Mouse (Mus musculus) adrenal gland, adult 8-10 months (tissue): ENCODE results near the gene Gucd1. TPM values are rescaled to one million over a fixed set of nuclear protein-coding genes. Genes with fewer than 3 reads are reported as not detected.
"Not testable (repeated sequence)": the region's sequence is repeated elsewhere in the genome, so short reads cannot be mapped to it uniquely, and the experiment has no call there.

Experiments used
- DNase-seq: peaks from one replicate; pipeline ENCODE4 v3.0.0; 2022
- total RNA-seq, 4 experiments: library from RNA; stranded (reverse); gene quantifications; 2 replicates each; pipeline ENCODE4 v1.2.4; 2022

Gucd1 gene
- total RNA-seq, 4 experiments from 2014 or later, result 20.3 to 23.9 (median 23.2) TPM

GRCm38 (mm10) chr10:75364796-75365195 is 153.0 kb downstream of the Gucd1 start:
- DNase-seq, result no peak

GRCm38 (mm10) chr10:75364214-75364690 is 153.5 kb downstream of the Gucd1 start:
- DNase-seq, result peak; percentile 39

- DNase-seq, result no peak
Observed at GRCm38 (mm10) chr10:75355341-75355740, 162.4 kb downstream of the Gucd1 start.

GRCm38 (mm10) chr10:75353838-75354241 is 163.9 kb downstream of the Gucd1 start:
- not testable (repeated sequence) for DNase-seq

GRCm38 (mm10) chr10:75352541-75352940 is 165.2 kb downstream of the Gucd1 start:
- no peak for DNase-seq

- no peak for DNase-seq
Observed at GRCm38 (mm10) chr10:75350564-75350963, 167.2 kb downstream of the Gucd1 start.

- no peak for DNase-seq
Observed at GRCm38 (mm10) chr10:75345265-75345664, 172.5 kb downstream of the Gucd1 start.

GRCm38 (mm10) chr10:75344563-75344962 is 173.2 kb downstream of the Gucd1 start:
- DNase-seq, result not testable (repeated sequence)

- DNase-seq, result no peak
Observed at GRCm38 (mm10) chr10:75341936-75342335, 175.8 kb downstream of the Gucd1 start.

GRCm38 (mm10) chr10:75339377-75339776 is 178.4 kb downstream of the Gucd1 start:
- DNase-seq, result no peak

- DNase-seq, result no peak
Observed at GRCm38 (mm10) chr10:75338852-75339251, 178.9 kb downstream of the Gucd1 start.

GRCm38 (mm10) chr10:75337231-75337630 is 180.5 kb downstream of the Gucd1 start:
- DNase-seq, result no peak

- no peak for DNase-seq
Observed at GRCm38 (mm10) chr10:75335075-75335474, 182.7 kb downstream of the Gucd1 start.

- no peak for DNase-seq
Observed at GRCm38 (mm10) chr10:75334175-75334574, 183.6 kb downstream of the Gucd1 start.

- no peak for DNase-seq
Observed at GRCm38 (mm10) chr10:75333176-75333776, 184.5 kb downstream of the Gucd1 start.

- DNase-seq, result no peak
Observed at GRCm38 (mm10) chr10:75332268-75332667, 185.5 kb downstream of the Gucd1 start.

GRCm38 (mm10) chr10:75328201-75328704 is 189.5 kb downstream of the Gucd1 start:
- no peak for DNase-seq

- no peak for DNase-seq
Observed at GRCm38 (mm10) chr10:75327081-75327480, 190.7 kb downstream of the Gucd1 start.

- DNase-seq, result no peak
Observed at GRCm38 (mm10) chr10:75326553-75326952, 191.2 kb downstream of the Gucd1 start.

GRCm38 (mm10) chr10:75325821-75326220 is 192.0 kb downstream of the Gucd1 start:
- DNase-seq, result no peak

- no peak for DNase-seq
Observed at GRCm38 (mm10) chr10:75324391-75324790, 193.4 kb downstream of the Gucd1 start.

GRCm38 (mm10) chr10:75323986-75324385 is 193.8 kb downstream of the Gucd1 start:
- no peak for DNase-seq

GRCm38 (mm10) chr10:75322966-75323365 is 194.8 kb downstream of the Gucd1 start:
- DNase-seq, result no peak

- DNase-seq, result no peak
Observed at GRCm38 (mm10) chr10:75320321-75320720, 197.5 kb downstream of the Gucd1 start.

GRCm38 (mm10) chr10:75318206-75318605 is 199.6 kb downstream of the Gucd1 start:
- no peak for DNase-seq
